Comparison of ENCODE assay signal across 10 mouse cellular contexts in the genomic region with DNA sequence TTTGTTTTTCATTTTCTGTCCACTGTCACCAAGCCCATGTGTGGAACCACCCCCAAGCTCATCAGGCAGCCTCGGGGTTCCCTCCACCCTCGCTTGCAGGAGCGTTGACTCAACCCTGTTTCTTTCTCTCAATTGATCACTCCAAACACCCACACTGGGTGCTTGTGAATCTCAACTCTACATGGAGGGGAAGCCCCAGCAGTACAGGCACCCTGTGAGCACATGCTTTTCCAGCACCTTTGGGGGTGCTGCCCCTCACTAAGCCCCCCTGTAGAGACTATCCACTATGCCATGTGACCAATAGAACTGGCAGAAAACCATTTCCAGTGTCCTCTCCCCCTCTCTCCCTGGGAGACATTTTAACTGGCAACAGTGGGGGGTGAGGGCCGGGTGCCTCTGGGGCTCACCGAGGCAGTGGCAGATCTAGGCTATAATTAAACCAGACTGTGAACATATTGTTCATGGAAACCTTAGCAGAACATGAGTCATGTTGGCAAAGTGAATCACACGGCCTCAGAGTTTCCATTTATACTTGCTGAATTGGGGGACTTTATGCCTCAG.
DNase-seq lines count a peak whose midpoint lies in the region; ATAC-seq lines count a peak whose summit lies in the region.
"Had no signal": no experiment of that assay in that cellular context is flagged by ENCODE, and none has a peak within 500 bp of the region (broad histone marks: within the 10 kb centered on the region; RNA-seq: fewer than 3 reads in every experiment).

No protein-coding gene starts in this region.

- H3K4me1 ChIP-seq in embryonic facial prominence, embryonic 12.5 days, result peaks cover 3% of the 10 kb centered on the region; the same call in 1 of the 2 replicates
- H3K4me1 ChIP-seq in embryonic facial prominence, embryonic 10.5 days, result peaks cover 11% of the 10 kb centered on the region
- H3K4me1 ChIP-seq in neural tube, embryonic 13.5 days (replicated peaks), result peaks cover 6% of the 10 kb centered on the region; the same call in 1 of the 2 replicates
- peaks cover 5% of the 10 kb centered on the region; the same call in 1 of the 2 replicates for H3K4me1 ChIP-seq in heart, embryonic 11.5 days (ENCODE audit: control insufficient read depth, insufficient read depth, low read length)

- H3K36me3 ChIP-seq in embryonic facial prominence, embryonic 12.5 days, result no peaks in the 10 kb centered on the region
- no peaks in the 10 kb centered on the region for H3K36me3 ChIP-seq in embryonic facial prominence, embryonic 10.5 days (replicated peaks)
- H3K36me3 ChIP-seq in neural tube, embryonic 13.5 days, result no peaks in the 10 kb centered on the region
- no peaks in the 10 kb centered on the region for H3K36me3 ChIP-seq in heart, embryonic 11.5 days (ENCODE audit: control insufficient read depth, insufficient read depth, low read length)
- H3K36me3 ChIP-seq: lung, embryonic 15.5 days had no signal

- 68% methylated on average over 6 of the region's 6 CpGs for WGBS in embryonic facial prominence, embryonic 12.5 days
- 43% methylated on average over 6 of the region's 6 CpGs for WGBS in embryonic facial prominence, embryonic 10.5 days
- WGBS in neural tube, embryonic 13.5 days, result 66% methylated on average over 6 of the region's 6 CpGs
- 50% methylated on average over 6 of the region's 6 CpGs for WGBS in heart, embryonic 11.5 days (ENCODE audit: insufficient replicate concordance)

- ATAC-seq in embryonic facial prominence, embryonic 12.5 days (ENCODE audit: insufficient number of reproducible peaks, insufficient read depth, low FRiP score, low TSS enrichment), result peak; percentile 53; the same call in 1 of the 2 replicates
- ATAC-seq in neural tube, embryonic 13.5 days (ENCODE audit: low read depth), result peak; percentile 50; the same call in 1 of the 2 replicates
- ATAC-seq in heart, embryonic 11.5 days (replicated peaks; ENCODE audit: insufficient number of reproducible peaks, low FRiP score, low TSS enrichment), result no peak

- DNase-seq in embryonic facial prominence, embryonic 10.5 days (ENCODE audit: low spot score), result no peak
- DNase-seq in neural tube, embryonic 10.5 days (ENCODE audit: extremely low spot score, low spot score), result no peak
- peak; percentile 35 to 60 for DNase-seq in right cerebral cortex, postnatal 36 days (ENCODE audit: low spot score in 2 of 2)
- DNase-seq in kidney, postnatal 25 days, result no peak
- DNase-seq in embryo, embryonic 9.5 days (ENCODE audit: extremely low spot score), result no peak
- DNase-seq: thymus, postnatal 4 days had no signal

- H3K4me3 ChIP-seq in embryonic facial prominence, embryonic 12.5 days, result no peak overlapping the region
- no peak overlapping the region for H3K4me3 ChIP-seq in embryonic facial prominence, embryonic 10.5 days
- H3K4me3 ChIP-seq in neural tube, embryonic 13.5 days, result no peak overlapping the region
- H3K4me3 ChIP-seq in heart, embryonic 11.5 days (ENCODE audit: low read depth, low read length), result no peak overlapping the region
- H3K4me3 ChIP-seq: lung, embryonic 15.5 days had no signal

- peaks cover 10% of the 10 kb centered on the region; the same call in 1 of the 2 replicates for H3K27me3 ChIP-seq in embryonic facial prominence, embryonic 12.5 days
- H3K27me3 ChIP-seq in embryonic facial prominence, embryonic 10.5 days (replicated peaks; ENCODE audit: low read depth, poor library complexity, severe bottlenecking), result peaks cover 83% of the 10 kb centered on the region
- H3K27me3 ChIP-seq in neural tube, embryonic 13.5 days, result peaks cover 48% of the 10 kb centered on the region
- H3K27me3 ChIP-seq in heart, embryonic 11.5 days (ENCODE audit: control insufficient read depth, insufficient read depth, low read length), result no peaks in the 10 kb centered on the region; the same call in 1 of the 2 replicates
- H3K27me3 ChIP-seq: lung, embryonic 15.5 days had no signal

- H3K9ac ChIP-seq in embryonic facial prominence, embryonic 12.5 days, result no peak overlapping the region
- no peak overlapping the region for H3K9ac ChIP-seq in neural tube, embryonic 13.5 days
- H3K9ac ChIP-seq in heart, embryonic 11.5 days (ENCODE audit: low read depth, low read length), result no peak overlapping the region
- H3K9ac ChIP-seq: lung, embryonic 15.5 days had no signal

- H3K27ac ChIP-seq in embryonic facial prominence, embryonic 12.5 days, result no peak overlapping the region
- no peak overlapping the region for H3K27ac ChIP-seq in embryonic facial prominence, embryonic 10.5 days (replicated peaks)
- no peak overlapping the region for H3K27ac ChIP-seq in neural tube, embryonic 13.5 days (replicated peaks)
- H3K27ac ChIP-seq in heart, embryonic 11.5 days (ENCODE audit: low read depth, low read length), result peak overlapping the region; percentile 35; the same call in 1 of the 2 replicates
- H3K27ac ChIP-seq: lung, embryonic 15.5 days had no signal

- no peak overlapping the region for H3K4me2 ChIP-seq in embryonic facial prominence, embryonic 12.5 days (replicated peaks)
- no peak overlapping the region for H3K4me2 ChIP-seq in neural tube, embryonic 13.5 days
- no peak overlapping the region for H3K4me2 ChIP-seq in heart, embryonic 11.5 days
- H3K4me2 ChIP-seq: lung, embryonic 15.5 days had no signal

- no peaks in the 10 kb centered on the region for H3K9me3 ChIP-seq in embryonic facial prominence, embryonic 12.5 days
- no peaks in the 10 kb centered on the region for H3K9me3 ChIP-seq in embryonic facial prominence, embryonic 10.5 days
- no peaks in the 10 kb centered on the region for H3K9me3 ChIP-seq in neural tube, embryonic 13.5 days
- H3K9me3 ChIP-seq in heart, embryonic 11.5 days (replicated peaks; ENCODE audit: control insufficient read depth, low read length), result no peaks in the 10 kb centered on the region
- H3K9me3 ChIP-seq: lung, embryonic 15.5 days had no signal

Comparison
In these comparisons a context has a peak if more than half of its experiments do, and no peak if none do; other contexts are left out.
1. DNase-seq: peak in right cerebral cortex, postnatal 36 days (2 of 2); none in embryonic facial prominence, embryonic 10.5 days (single experiment), neural tube, embryonic 10.5 days (single experiment), kidney, postnatal 25 days (0 of 2) and embryo, embryonic 9.5 days (single experiment).